Mouse (Mus musculus): Measurements from ENCODE around the gene Foxn3.

Gene Foxn3

GRCm38 (mm10) chr12:99390429-99390828, 173.0 kb downstream of the Foxn3 start:
- no peak for DNase-seq (ENCODE audit: low spot score in 2 of 2)

GRCm38 (mm10) chr12:99389244-99389643, 174.1 kb downstream of the Foxn3 start:
- no peak for DNase-seq (ENCODE audit: low spot score in 2 of 2)

- DNase-seq (ENCODE audit: low spot score in 2 of 2), result no peak
Measured at GRCm38 (mm10) chr12:99385897-99386834, 177.2 kb downstream of the Foxn3 start.

- DNase-seq (ENCODE audit: low spot score in 2 of 2), result no peak
Measured at GRCm38 (mm10) chr12:99385073-99385472, 178.3 kb downstream of the Foxn3 start.

GRCm38 (mm10) chr12:99381317-99381716, 182.1 kb downstream of the Foxn3 start:
- DNase-seq (ENCODE audit: low spot score in 2 of 2), result no peak

GRCm38 (mm10) chr12:99380855-99381262, 182.5 kb downstream of the Foxn3 start:
- DNase-seq (ENCODE audit: low spot score in 2 of 2), result no peak

GRCm38 (mm10) chr12:99380124-99380523, 183.3 kb downstream of the Foxn3 start:
- DNase-seq (ENCODE audit: low spot score in 2 of 2), result no peak

GRCm38 (mm10) chr12:99378284-99378683, 185.1 kb downstream of the Foxn3 start:
- no peak for DNase-seq (ENCODE audit: low spot score in 2 of 2)

GRCm38 (mm10) chr12:99377705-99378104, 185.7 kb downstream of the Foxn3 start:
- no peak for DNase-seq (ENCODE audit: low spot score in 2 of 2)

GRCm38 (mm10) chr12:99377069-99377468, 186.3 kb downstream of the Foxn3 start:
- no peak for DNase-seq (ENCODE audit: low spot score in 2 of 2)

GRCm38 (mm10) chr12:99375878-99376454, 187.4 kb downstream of the Foxn3 start:
- no peak for DNase-seq (ENCODE audit: low spot score in 2 of 2)

- DNase-seq (ENCODE audit: low spot score in 2 of 2), result no peak
Measured at GRCm38 (mm10) chr12:99375426-99375825, 188.0 kb downstream of the Foxn3 start.

GRCm38 (mm10) chr12:99374099-99374600, 189.2 kb downstream of the Foxn3 start:
- no peak for DNase-seq (ENCODE audit: low spot score in 2 of 2)

GRCm38 (mm10) chr12:99373584-99373983, 189.8 kb downstream of the Foxn3 start:
- no peak for DNase-seq (ENCODE audit: low spot score in 2 of 2)

- DNase-seq (ENCODE audit: low spot score in 2 of 2), result no peak
Measured at GRCm38 (mm10) chr12:99371500-99371899, 191.9 kb downstream of the Foxn3 start.

GRCm38 (mm10) chr12:99368251-99368650, 195.1 kb downstream of the Foxn3 start:
- DNase-seq (ENCODE audit: low spot score in 2 of 2), result no peak

- DNase-seq (ENCODE audit: low spot score in 2 of 2), result no peak
Measured at GRCm38 (mm10) chr12:99365999-99366398, 197.4 kb downstream of the Foxn3 start.

- no peak for DNase-seq (ENCODE audit: low spot score in 2 of 2)
Measured at GRCm38 (mm10) chr12:99364201-99364600, 199.2 kb downstream of the Foxn3 start.

- DNase-seq (ENCODE audit: low spot score in 2 of 2), result no peak
Measured at GRCm38 (mm10) chr12:99363024-99363423, 200.4 kb downstream of the Foxn3 start.

- no peak for DNase-seq (ENCODE audit: low spot score in 2 of 2)
Measured at GRCm38 (mm10) chr12:99361752-99362132, 201.6 kb downstream of the Foxn3 start.

- no peak for DNase-seq (ENCODE audit: low spot score in 2 of 2)
Measured at GRCm38 (mm10) chr12:99360958-99361751, 202.2 kb downstream of the Foxn3 start.

GRCm38 (mm10) chr12:99358698-99359097, 204.7 kb downstream of the Foxn3 start:
- DNase-seq (ENCODE audit: low spot score in 2 of 2), result no peak

Data from right cerebral cortex, postnatal 36 days (tissue).